Mouse (Mus musculus) stomach, postnatal 0 days (tissue): ENCODE results near the gene Ang6. TPM values are rescaled to one million over a fixed set of nuclear protein-coding genes. Genes with fewer than 3 reads are reported as not detected.
"Not testable (repeated sequence)": the region's sequence is repeated elsewhere in the genome, so short reads cannot be mapped to it uniquely, and the experiment has no call there.

Source experiments
- ATAC-seq: fragments of 200-750 bp; cut with Nextera tagmentation; 2 replicates; pipeline ENCODE4 v1.8.0; 2017; ENCODE audit not compliant: low FRiP score, low TSS enrichment
- DNase-seq: peaks from one replicate; pipeline ENCODE4 v3.0.0-alpha.2; 2016; ENCODE audit warnings: low spot score
- H3K27ac ChIP-seq: fragments of 300-500 bp; sonication (generic); replicated peaks from 2 replicates; pipeline ENCODE4 v1.5.1; 2014; ENCODE audit warnings: mild to moderate bottlenecking, control low read depth
- H3K27me3 ChIP-seq: fragments of 300-500 bp; sonication (generic); 2 replicates; pipeline ENCODE4 v1.6.1; 2014; ENCODE audit warnings: low read length; ENCODE audit not compliant: control insufficient read depth, insufficient read depth
- H3K36me3 ChIP-seq: fragments of 300-500 bp; sonication (generic); 2 replicates; pipeline ENCODE4 v1.6.1; 2014; ENCODE audit warnings: low read length, mixed read lengths; ENCODE audit not compliant: control insufficient read depth, insufficient read depth
- H3K4me1 ChIP-seq: fragments of 300-500 bp; sonication (generic); replicated peaks from 2 replicates; pipeline ENCODE4 v1.6.1; 2014; ENCODE audit warnings: antibody characterized with exemption; ENCODE audit not compliant: control insufficient read depth, insufficient read depth
- H3K4me2 ChIP-seq: fragments of 300-500 bp; sonication (generic); replicated peaks from 2 replicates; pipeline ENCODE4 v1.6.1; 2014; ENCODE audit warnings: low read depth, mild to moderate bottlenecking, control low read depth, moderate library complexity
- H3K4me3 ChIP-seq: fragments of 300-500 bp; sonication (generic); 2 replicates; pipeline ENCODE4 v1.5.1; 2014; ENCODE audit warnings: low read depth, low read length, control low read depth
- H3K9ac ChIP-seq: fragments of 300-500 bp; sonication (generic); 2 replicates; pipeline ENCODE4 v1.6.1; 2014; ENCODE audit warnings: mild to moderate bottlenecking, low read length, control low read depth, mixed read lengths
- H3K9me3 ChIP-seq: fragments of 300-500 bp; sonication (generic); 2 replicates; pipeline ENCODE4 v1.6.1; 2016; ENCODE audit warnings: low read length; ENCODE audit not compliant: control insufficient read depth
- CTCF ChIP-seq: IDR thresholded peaks from 2 replicates; pipeline ENCODE4 v1.5.1; 2016; ENCODE audit warnings: antibody characterized with exemption, low read depth, mild to moderate bottlenecking, moderate library complexity
- EP300 ChIP-seq: optimal IDR thresholded peaks from 2 replicates; pipeline ENCODE3; 2016; ENCODE audit warnings: antibody characterized with exemption
- WGBS: fragments of 180-500 bp; shearing (Covaris S2); extraction: QIAGEN DNeasy Blood & Tissue Kit; methylation state at CpG from one replicate; pipeline ENCODE4 v1.1.7; 2014; 5-methylcytosine and 5-hydroxymethylcytosine counted together
- polyA plus RNA-seq: library from polyadenylated mRNA; unstranded; fragments of >200 nt; fragmentation: Nextera tagmentation; extraction: Ambion mirVana; gene quantifications from 2 replicates; pipeline ENCODE4 v1.2.1, GENCODE M21; 2015

Ang6 gene
- not detected in 2 replicates for polyA plus RNA-seq

- no peak for TF ChIP-seq EP300
- no peak for TF ChIP-seq CTCF
- Histone ChIP-seq H3K9me3 (no peaks in the 10 kb centered on the region), H3K4me1 (no peaks in the 10 kb centered on the region), H3K27ac (no peak within 1 kb of the TSS), H3K4me2 (no peak within 1 kb of the TSS), H3K27me3 (no peaks in the 10 kb centered on the region), H3K9ac (no peak within 1 kb of the TSS), H3K4me3 (no peak within 1 kb of the TSS), H3K36me3 (no peaks in the 10 kb centered on the region)
- 82% methylated on average over 1 of the region's 1 CpGs for WGBS
- DNase-seq (no peak), ATAC-seq (no peak)
Measured at GRCm38 (mm10) chr14:44002169-44002568, at the start of gene Ang6. TSS of gene Ang6 (minus strand) at chr14:44002269.

GRCm38 (mm10) chr14:44046567-44046966, 44.5 kb upstream of the Ang6 start:
- H3K36me3 ChIP-seq, H3K4me3 ChIP-seq, ATAC-seq, H3K4me1 ChIP-seq, H3K27ac ChIP-seq, DNase-seq, H3K4me2 ChIP-seq, H3K27me3 ChIP-seq, H3K9me3 ChIP-seq, H3K9ac ChIP-seq: not testable (repeated sequence)
- 92% methylated on average over 2 of the region's 2 CpGs for WGBS

- H3K27ac ChIP-seq, H3K4me2 ChIP-seq, H3K9me3 ChIP-seq, DNase-seq, H3K27me3 ChIP-seq, H3K4me1 ChIP-seq, H3K9ac ChIP-seq, H3K4me3 ChIP-seq, H3K36me3 ChIP-seq, ATAC-seq: not testable (repeated sequence)
- WGBS = 59% methylated on average over 1 of the region's 3 CpGs
Measured at GRCm38 (mm10) chr14:44031828-44032227, 29.8 kb upstream of the Ang6 start.

GRCm38 (mm10) chr14:44009686-44010085, 7.6 kb upstream of the Ang6 start:
- H3K4me2 ChIP-seq, H3K9me3 ChIP-seq, H3K27me3 ChIP-seq, H3K9ac ChIP-seq, DNase-seq, H3K36me3 ChIP-seq, H3K27ac ChIP-seq, H3K4me3 ChIP-seq, ATAC-seq, H3K4me1 ChIP-seq: not testable (repeated sequence)
- WGBS = 33% methylated on average over 2 of the region's 2 CpGs

- H3K4me2 ChIP-seq = not testable (repeated sequence)
Measured at GRCm38 (mm10) chr14:44008021-44008420, 6.0 kb upstream of the Ang6 start.

GRCm38 (mm10) chr14:44001600-44001999, 469 bp downstream of the Ang6 start:
- Histone ChIP-seq H3K36me3 (no peaks in the 10 kb centered on the region), H3K27ac (no peak overlapping the region), H3K27me3 (no peaks in the 10 kb centered on the region), H3K4me3 (no peak overlapping the region), H3K9me3 (no peaks in the 10 kb centered on the region), H3K9ac (no peak overlapping the region), H3K4me1 (no peaks in the 10 kb centered on the region), H3K4me2 (no peak overlapping the region)
- no peak for ATAC-seq
- no peak for DNase-seq
- no peak for TF ChIP-seq EP300
- TF ChIP-seq CTCF = no peak
- WGBS = 86% methylated on average over 3 of the region's 3 CpGs

More at GRCm38 (mm10) chr14:44008021-44008420, 6.0 kb upstream of the Ang6 start:
- not testable (repeated sequence) for H3K27ac ChIP-seq, H3K4me3 ChIP-seq, H3K9me3 ChIP-seq, H3K9ac ChIP-seq, DNase-seq, H3K36me3 ChIP-seq, ATAC-seq, H3K27me3 ChIP-seq, H3K4me1 ChIP-seq
- no CpG with 5 or more reads among the region's 1 CpGs for WGBS

- DNase-seq, H3K36me3 ChIP-seq, H3K4me2 ChIP-seq, H3K4me1 ChIP-seq, H3K27ac ChIP-seq, H3K27me3 ChIP-seq, H3K9me3 ChIP-seq, H3K9ac ChIP-seq, H3K4me3 ChIP-seq, ATAC-seq: not testable (repeated sequence)
- WGBS = 72% methylated on average over 2 of the region's 2 CpGs
Measured at GRCm38 (mm10) chr14:43998455-43999000, 3.5 kb downstream of the Ang6 start.
